Mouse (Mus musculus): ENCODE measurements around the gene Hadhb.

The Hadhb gene

GRCm38 (mm10) chr5:30128680-30129079, 26.4 kb upstream of the Hadhb start:
- no peak for DNase-seq

GRCm38 (mm10) chr5:30131246-30131645, 23.8 kb upstream of the Hadhb start:
- DNase-seq, result no peak

GRCm38 (mm10) chr5:30132173-30132572, 22.9 kb upstream of the Hadhb start:
- DNase-seq, result no peak

- no peak for DNase-seq
Measured at GRCm38 (mm10) chr5:30135711-30136231, 19.3 kb upstream of the Hadhb start.

- DNase-seq, result no peak
Measured at GRCm38 (mm10) chr5:30137271-30137670, 17.8 kb upstream of the Hadhb start.

- no peak for DNase-seq
Measured at GRCm38 (mm10) chr5:30138193-30138592, 16.9 kb upstream of the Hadhb start.

GRCm38 (mm10) chr5:30146526-30146925, 8.5 kb upstream of the Hadhb start:
- no peak for DNase-seq

- no peak for DNase-seq
Measured at GRCm38 (mm10) chr5:30148133-30148920, 6.7 kb upstream of the Hadhb start.

GRCm38 (mm10) chr5:30152007-30152406, 3.0 kb upstream of the Hadhb start:
- peak in 1 of 2 experiments; percentile 26 for DNase-seq

GRCm38 (mm10) chr5:30152413-30152812, 2.6 kb upstream of the Hadhb start:
- DNase-seq, result no peak

GRCm38 (mm10) chr5:30153222-30153621, 1.8 kb upstream of the Hadhb start:
- DNase-seq, result no peak

- no peak for DNase-seq
Measured at GRCm38 (mm10) chr5:30154013-30154412, 1.0 kb upstream of the Hadhb start.

- DNase-seq, result peak in 1 of 2 experiments; percentile 33
Measured at GRCm38 (mm10) chr5:30155395-30155792, 346 bp downstream of the Hadhb start.

GRCm38 (mm10) chr5:30155821-30156629, 977 bp downstream of the Hadhb start:
- DNase-seq, result no peak

GRCm38 (mm10) chr5:30159601-30160000, 4.6 kb downstream of the Hadhb start:
- DNase-seq, result no peak

GRCm38 (mm10) chr5:30161836-30162235, 6.8 kb downstream of the Hadhb start:
- DNase-seq, result no peak

GRCm38 (mm10) chr5:30162339-30162738, 7.3 kb downstream of the Hadhb start:
- no peak for DNase-seq

GRCm38 (mm10) chr5:30165234-30165946, 10.3 kb downstream of the Hadhb start:
- no peak for DNase-seq

GRCm38 (mm10) chr5:30170303-30170940, 15.4 kb downstream of the Hadhb start:
- no peak for DNase-seq

GRCm38 (mm10) chr5:30172115-30172514, 17.1 kb downstream of the Hadhb start:
- no peak for DNase-seq

GRCm38 (mm10) chr5:30172931-30173692, 18.1 kb downstream of the Hadhb start:
- peak in 1 of 2 experiments; percentile 21 for DNase-seq

GRCm38 (mm10) chr5:30175811-30176210, 20.8 kb downstream of the Hadhb start:
- DNase-seq, result no peak
